Comparison of ENCODE assay signal across 8 mouse cellular contexts in the genomic region with DNA sequence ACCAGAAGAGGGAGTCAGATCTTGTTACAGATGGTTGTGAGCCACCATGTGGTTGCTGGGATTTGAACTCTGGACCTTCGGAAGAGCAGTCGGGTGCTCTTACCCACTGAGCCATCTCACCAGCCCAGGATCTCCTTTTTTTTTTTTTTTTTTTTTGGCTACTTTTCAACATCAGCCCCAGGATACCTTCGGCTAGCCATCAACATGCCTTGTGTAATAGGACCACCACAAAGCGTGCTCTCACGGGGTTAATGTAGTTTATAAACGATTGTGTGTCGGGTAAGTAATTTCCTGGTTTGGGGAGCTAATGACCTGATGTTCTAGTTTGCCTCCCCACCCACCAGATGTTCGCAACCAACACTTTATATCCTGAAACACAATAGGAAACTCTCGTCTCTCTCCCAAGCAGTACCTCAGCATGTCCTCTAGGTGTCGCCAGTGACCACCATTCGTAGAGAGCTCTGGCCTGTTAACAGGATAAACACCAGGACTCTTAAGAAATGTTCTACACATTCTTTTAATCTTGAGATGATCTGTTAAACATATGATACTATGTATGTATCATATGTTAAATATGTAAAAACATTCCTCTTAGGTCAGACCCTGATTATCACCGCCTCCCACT. TPM values are rescaled to one million over a fixed set of nuclear protein-coding genes. Genes with fewer than 3 reads are reported as not detected.
DNase-seq lines count a peak whose midpoint lies in the region; ATAC-seq lines count a peak whose summit lies in the region.

No protein-coding gene starts in this region.

- no peak overlapping the region for H3K4me3 ChIP-seq in embryonic facial prominence, embryonic 13.5 days

- intact Hi-C loops in heart, postnatal 10 days (cut with DNase I), result loop anchor here (1.0 to 10.0 kb wide), 7 partner anchors 222 to 830 kb away; no protein-coding TSS in a partner anchor

- no peaks in the 10 kb centered on the region for H3K36me3 ChIP-seq in embryonic facial prominence, embryonic 13.5 days

- no peaks in the 10 kb centered on the region for H3K9me3 ChIP-seq in embryonic facial prominence, embryonic 13.5 days

- H3K4me1 ChIP-seq in embryonic facial prominence, embryonic 13.5 days, result peaks cover 3% of the 10 kb centered on the region; the same call in 1 of the 2 replicates

- DNase-seq in cerebellum, adult 18-20 months, result peak; percentile 44 to 57
- no peak for DNase-seq in cerebellum, adult 11-12 months
- peak; percentile 75 for DNase-seq in adrenal gland, postnatal 14 days
- peak; percentile 75 to 84 for DNase-seq in heart, postnatal 10 days
- DNase-seq in kidney, postnatal 25 days, result peak; percentile 53 to 56
- peak; percentile 77 for DNase-seq in lung, postnatal 10 days
- peak; percentile 50 for DNase-seq in retina, postnatal 7 days (ENCODE audit: low read depth, low spot score)

- no peak overlapping the region for H3K27ac ChIP-seq in embryonic facial prominence, embryonic 13.5 days

- 0 out of 2 replicates have a peak overlapping the region, but pooled peaks have one; percentile 19 for H3K4me2 ChIP-seq in embryonic facial prominence, embryonic 13.5 days

- no peak overlapping the region for H3K9ac ChIP-seq in embryonic facial prominence, embryonic 13.5 days

- 11% methylated on average over 10 of the region's 12 CpGs for WGBS in embryonic facial prominence, embryonic 13.5 days

- ATAC-seq in embryonic facial prominence, embryonic 13.5 days (ENCODE audit: insufficient number of reproducible peaks, insufficient read depth, low FRiP score, low TSS enrichment, low read depth), result no peak

- H3K27me3 ChIP-seq in embryonic facial prominence, embryonic 13.5 days, result peaks cover 22% of the 10 kb centered on the region

RNA-seq across cellular contexts. Expression of a gene that starts 29.8 kb away (rescaled TPM):
- 17.5 and 21.8 TPM in 2 replicates for total RNA-seq in adrenal gland, postnatal 14 days (2021)
- polyA plus RNA-seq in embryonic facial prominence, embryonic 13.5 days (2015; fragmentation: Nextera tagmentation; extraction: Ambion mirVana), result 38.5 and 38.9 TPM in 2 replicates
- 10 to 100 TPM; 10.4 to 10.6 TPM for total RNA-seq in heart, postnatal 10 days (2021)
